ENCODE assay signal across 8 mouse cellular contexts in the genomic region with DNA sequence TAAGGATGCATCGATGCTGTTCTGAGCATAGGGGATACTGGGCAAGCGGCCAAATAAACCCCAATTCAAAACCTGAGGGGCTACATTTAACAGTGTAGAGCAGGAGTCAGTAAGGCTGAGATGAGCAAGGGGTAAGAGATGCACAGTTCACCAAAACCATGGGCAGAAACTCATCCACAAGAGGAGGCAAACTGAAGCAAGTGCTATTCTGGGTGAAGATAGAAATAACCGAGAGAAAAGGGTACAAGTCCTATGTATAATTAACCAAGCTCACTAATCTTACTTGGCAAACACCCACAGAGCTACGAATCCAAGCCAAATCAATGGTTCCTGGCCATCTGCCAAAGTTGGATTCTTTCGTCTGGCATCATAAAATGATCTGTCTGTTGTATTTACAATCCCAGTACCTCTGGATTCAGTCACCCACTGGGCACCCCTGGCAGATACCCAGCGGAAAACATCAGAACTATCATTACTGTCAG. TPM values are rescaled to one million over a fixed set of nuclear protein-coding genes. Genes with fewer than 3 reads are reported as not detected.
DNase-seq lines count a peak whose midpoint lies in the region; ATAC-seq lines count a peak whose summit lies in the region.

No protein-coding gene starts in this region.

- 47% methylated on average over 6 of the region's 6 CpGs for WGBS in limb, embryonic 13.5 days
- WGBS in limb, embryonic 10.5 days: 79% methylated on average over 6 of the region's 6 CpGs
- 32% methylated on average over 6 of the region's 6 CpGs for whole genome bisulfite sequencing in hindbrain, embryonic 15.5 days
- WGBS in midbrain, embryonic 16.5 days: 41% methylated on average over 6 of the region's 6 CpGs

- no peak overlapping the region for H3K9ac ChIP-seq in limb, embryonic 13.5 days
- H3K9ac ChIP-seq in hindbrain, embryonic 15.5 days: no peak overlapping the region
- no peak overlapping the region for H3K9ac ChIP-seq in midbrain, embryonic 16.5 days (ENCODE audit: low read depth, low read length)

- no peak overlapping the region for H3K4me3 ChIP-seq in limb, embryonic 13.5 days
- no peak overlapping the region for H3K4me3 ChIP-seq in limb, embryonic 10.5 days
- H3K4me3 ChIP-seq in hindbrain, embryonic 15.5 days: no peak overlapping the region
- H3K4me3 ChIP-seq in midbrain, embryonic 16.5 days (ENCODE audit: low read depth, low read length): no peak overlapping the region

- ATAC-seq in limb, embryonic 13.5 days (ENCODE audit: low FRiP score, low read depth): peak; percentile 44; the same call in 1 of the 2 replicates
- no peak for ATAC-seq in hindbrain, embryonic 15.5 days (ENCODE audit: low FRiP score, low read depth)
- ATAC-seq in midbrain, embryonic 16.5 days: peak; percentile 70; the same call in 1 of the 2 replicates

- peaks cover 31% of the 10 kb centered on the region for H3K4me1 ChIP-seq in limb, embryonic 13.5 days
- H3K4me1 ChIP-seq in limb, embryonic 10.5 days: peaks cover 24% of the 10 kb centered on the region
- peaks cover 25% of the 10 kb centered on the region for H3K4me1 ChIP-seq in hindbrain, embryonic 15.5 days (replicated peaks)
- H3K4me1 ChIP-seq in midbrain, embryonic 16.5 days (ENCODE audit: control insufficient read depth, insufficient read depth, low read length): peaks cover 9% of the 10 kb centered on the region

- peaks cover 15% of the 10 kb centered on the region for H3K27me3 ChIP-seq in limb, embryonic 13.5 days
- peaks cover 21% of the 10 kb centered on the region for H3K27me3 ChIP-seq in limb, embryonic 10.5 days (ENCODE audit: low read depth, poor library complexity, severe bottlenecking)
- H3K27me3 ChIP-seq in hindbrain, embryonic 15.5 days: no peaks in the 10 kb centered on the region
- peaks cover 4% of the 10 kb centered on the region for H3K27me3 ChIP-seq in midbrain, embryonic 16.5 days (ENCODE audit: control insufficient read depth, insufficient read depth, low read depth, low read length)

- H3K27ac ChIP-seq in limb, embryonic 13.5 days: no peak overlapping the region
- no peak overlapping the region for H3K27ac ChIP-seq in limb, embryonic 10.5 days
- peak overlapping the region; percentile 18; the same call in 1 of the 2 replicates for H3K27ac ChIP-seq in hindbrain, embryonic 15.5 days (replicated peaks)
- no peak overlapping the region for H3K27ac ChIP-seq in midbrain, embryonic 16.5 days (ENCODE audit: low read length)

- DNase-seq in cerebellum, postnatal 14 days: peak; percentile 46 to 56
- no peak for DNase-seq in cerebellum, adult 9-11 months
- DNase-seq in limb, embryonic 10.5 days (ENCODE audit: low spot score): no peak
- no peak for DNase-seq in thymus, postnatal 25 days
- DNase-seq in thymus, postnatal 0 days (ENCODE audit: low spot score): no peak

- no peaks in the 10 kb centered on the region for H3K9me3 ChIP-seq in limb, embryonic 13.5 days
- no peaks in the 10 kb centered on the region for H3K9me3 ChIP-seq in limb, embryonic 10.5 days (replicated peaks)
- H3K9me3 ChIP-seq in hindbrain, embryonic 15.5 days: no peaks in the 10 kb centered on the region
- no peaks in the 10 kb centered on the region for H3K9me3 ChIP-seq in midbrain, embryonic 16.5 days (replicated peaks; ENCODE audit: control insufficient read depth, low read length, poor library complexity, severe bottlenecking)

- H3K36me3 ChIP-seq in limb, embryonic 13.5 days: no peaks in the 10 kb centered on the region
- no peaks in the 10 kb centered on the region for H3K36me3 ChIP-seq in limb, embryonic 10.5 days
- H3K36me3 ChIP-seq in hindbrain, embryonic 15.5 days: no peaks in the 10 kb centered on the region
- H3K36me3 ChIP-seq in midbrain, embryonic 16.5 days (ENCODE audit: control insufficient read depth, insufficient read depth, low read length): no peaks in the 10 kb centered on the region

- H3K4me2 ChIP-seq in limb, embryonic 13.5 days (replicated peaks): no peak overlapping the region
- peak overlapping the region; percentile 36 for H3K4me2 ChIP-seq in hindbrain, embryonic 15.5 days
- H3K4me2 ChIP-seq in midbrain, embryonic 16.5 days (ENCODE audit: low read length): peak overlapping the region; percentile 8

RNA-seq across cellular contexts. Expression of gene Egln3, which starts 6.3 kb away (rescaled TPM):
- polyA plus RNA-seq in limb, embryonic 13.5 days (2015; fragmentation: Nextera tagmentation; extraction: Ambion mirVana): 3.9 and 5.4 TPM in 2 replicates
- 2.8 and 2.9 TPM in 2 replicates for polyA plus RNA-seq in limb, embryonic 10.5 days (2016; fragmentation: Nextera tagmentation; extraction: Ambion mirVana)
- polyA plus RNA-seq in hindbrain, embryonic 15.5 days (2015; fragmentation: Nextera tagmentation; extraction: Ambion mirVana): 7.4 TPM in 2 replicates
- polyA plus RNA-seq in midbrain, embryonic 16.5 days (2015; fragmentation: Nextera tagmentation; extraction: Ambion mirVana): 3.4 and 5.7 TPM in 2 replicates
- polyA plus RNA-seq in thymus, postnatal 0 days (2015; fragmentation: Nextera tagmentation; extraction: Ambion mirVana): 17.8 and 18.4 TPM in 2 replicates

Comparison
In these comparisons a context has a peak if more than half of its experiments do, and no peak if none do; other contexts are left out.
1. DNase-seq: peak in cerebellum, postnatal 14 days (2 of 2); none in cerebellum, adult 9-11 months (single experiment), limb, embryonic 10.5 days (single experiment), thymus, postnatal 25 days (single experiment) and thymus, postnatal 0 days (single experiment).